Mouse (Mus musculus) adrenal gland, adult 18-20 months (tissue): ENCODE measurements around the gene Vmn1r135. TPM values are rescaled to one million over a fixed set of nuclear protein-coding genes. Genes with fewer than 3 reads are reported as not detected.
"Not testable (repeated sequence)": the region's sequence is repeated elsewhere in the genome, so short reads cannot be mapped to it uniquely, and the experiment has no call there.

Experiments used
- DNase-seq, 2 experiments: peaks; one replicate each; pipeline ENCODE4 v3.0.0; 2021 to 2022; ENCODE audit warnings: low spot score in 2 of 2
- long read RNA-seq, 2 experiments: library from polyadenylated mRNA; stranded (forward); transcript quantifications; one replicate each; pipeline ENCODE4 v2.0.0; 2021
- total RNA-seq, 2 experiments: library from RNA; stranded (reverse); gene quantifications; 1 replicate in 1 of 2; 2 replicates in 1 of 2; pipeline ENCODE4 v1.2.3; 2021

The Vmn1r135 gene
- not detected for total RNA-seq
- long read RNA-seq, experiment 1, result 0 reads
- long read RNA-seq, experiment 2, result 0 reads

GRCm38 (mm10) chr7:21832051-21832450 lies at the start of gene Vmn1r135:
Gene Vmn1r135 (plus strand): TSS chr7:21832351.
- DNase-seq, result not testable (repeated sequence)

DNA sequence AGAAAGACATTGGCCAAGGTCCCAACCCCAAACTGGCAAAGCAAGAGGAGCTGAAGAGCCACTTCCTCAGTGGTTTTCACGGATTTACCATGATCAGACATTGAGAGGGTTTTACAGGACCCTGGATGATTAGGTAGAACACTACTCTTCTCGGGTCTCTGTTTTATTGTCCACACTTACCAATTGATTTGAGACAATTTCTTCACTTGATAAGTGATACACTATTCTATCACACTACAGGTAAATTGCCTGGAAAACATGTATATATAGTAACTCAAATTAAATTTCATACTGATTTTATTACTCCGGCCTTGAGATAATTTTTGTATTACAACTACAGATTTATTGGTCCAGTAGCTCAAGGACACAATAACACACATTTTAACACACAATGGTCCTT lies 35.5 kb upstream of the Vmn1r135 start, which contains the start of gene Gm4177:
Gene Gm4177 (minus strand): TSS at position 101 of the 400 bp plus-strand sequence.
- DNase-seq, result not testable (repeated sequence)

GRCm38 (mm10) chr7:21844167-21844566 lies 12.0 kb downstream of the Vmn1r135 start, which contains the start of gene Gm5725:
Gene Gm5725 (minus strand): TSS chr7:21844267.
- DNase-seq, result not testable (repeated sequence)

Other genes with a start within 250 kb of the Vmn1r135 start
- not detected for gene Vmn1r132, start 218.3 kb upstream of the Vmn1r135 start, total RNA-seq
- gene Gm4175, start 70.9 kb upstream of the Vmn1r135 start, total RNA-seq, result not detected
- not detected for gene Gm4177, start 35.6 kb upstream of the Vmn1r135 start, total RNA-seq
- gene Gm5725, start 11.9 kb downstream of the Vmn1r135 start, total RNA-seq, result not detected
- not detected for gene Gm5891, start 88.9 kb downstream of the Vmn1r135 start, total RNA-seq
- not detected for gene Vmn1r137, start 162.2 kb downstream of the Vmn1r135 start, total RNA-seq
- gene Vmn1r138, start 196.5 kb downstream of the Vmn1r135 start, total RNA-seq, result not detected
- gene Gm6176, start 224.0 kb downstream of the Vmn1r135 start, total RNA-seq, result not detected
- gene Vmn1r139, start 236.7 kb downstream of the Vmn1r135 start, total RNA-seq, result not detected